Mouse (Mus musculus) common myeloid progenitor, adult 5-6 weeks (primary cell): Measurements from ENCODE around the gene Nxph1. TPM values are rescaled to one million over a fixed set of nuclear protein-coding genes. Genes with fewer than 3 reads are reported as not detected.

Source experiments
- ATAC-seq: replicated peaks from 2 replicates; pipeline ENCODE4 v1.8.0; 2016; ENCODE audit warnings: low read depth, mild to moderate bottlenecking, moderate TSS enrichment, inconsistent platforms; ENCODE audit not compliant: poor library complexity, severe bottlenecking
- total RNA-seq: library from RNA; stranded (forward); fragments of 200-1000, 187-1606 nt; gene quantifications from 2 replicates; pipeline ENCODE4 v1.2.3, GENCODE M21; 2017

Nxph1 gene
- total RNA-seq, 1 experiment from 2014 or later: 0.05 TPM

- no peak for ATAC-seq
These were observed 135.6 kb downstream of the Nxph1 start for GRCm38 (mm10) chr6:9083851-9084250.

GRCm38 (mm10) chr6:9097345-9097744 is 149.1 kb downstream of the Nxph1 start:
- no peak for ATAC-seq

GRCm38 (mm10) chr6:9107366-9107765 is 159.1 kb downstream of the Nxph1 start:
- no peak for ATAC-seq

GRCm38 (mm10) chr6:9119136-9119535 is 170.9 kb downstream of the Nxph1 start:
- no peak for ATAC-seq

- ATAC-seq: no peak
These were observed 176.2 kb downstream of the Nxph1 start for GRCm38 (mm10) chr6:9124321-9124914.

- ATAC-seq: no peak
These were observed 185.5 kb downstream of the Nxph1 start for GRCm38 (mm10) chr6:9133589-9134279.

GRCm38 (mm10) chr6:9147966-9148365 is 199.7 kb downstream of the Nxph1 start:
- no peak for ATAC-seq

- ATAC-seq: no peak
These were observed 201.6 kb downstream of the Nxph1 start for GRCm38 (mm10) chr6:9149791-9150190.

- ATAC-seq: no peak
These were observed 211.0 kb downstream of the Nxph1 start for GRCm38 (mm10) chr6:9159191-9159590.

- no peak for ATAC-seq
These were observed 234.2 kb downstream of the Nxph1 start for GRCm38 (mm10) chr6:9182477-9182876.

- ATAC-seq: no peak
These were observed 262.5 kb downstream of the Nxph1 start for GRCm38 (mm10) chr6:9210730-9211129.

GRCm38 (mm10) chr6:9220724-9221453 is 272.7 kb downstream of the Nxph1 start:
- no peak for ATAC-seq

GRCm38 (mm10) chr6:9234802-9235201 is 286.6 kb downstream of the Nxph1 start:
- ATAC-seq: no peak

GRCm38 (mm10) chr6:9267998-9268397 is 319.8 kb downstream of the Nxph1 start:
- ATAC-seq: no peak

Other genes starting within 250 kb of the Nxph1 start
- 27.6 and 28.1 TPM in 2 replicates for gene Ica1, start 169.9 kb upstream of the Nxph1 start, total RNA-seq